Mouse (Mus musculus): ENCODE results near the gene 1600014C23Rik.

GRCm38 (mm10) chr17:45693812-45694565, 39.7 kb downstream of the 1600014C23Rik start:
- no peak for TF ChIP-seq HCFC1 (IDR thresholded peaks at IDR 0.05; ENCODE audit: borderline replicate concordance, insufficient read depth, low read length)
- TF ChIP-seq ZNF384 (IDR thresholded peaks at IDR 0.05; ENCODE audit: low read depth, low read length): no peak
- no peak for TF ChIP-seq MAFK (IDR thresholded peaks at IDR 0.05; ENCODE audit: insufficient read depth, low read depth, low read length)
- TF ChIP-seq ZC3H11A (IDR thresholded peaks at IDR 0.05; ENCODE audit: borderline replicate concordance, low read depth, low read length): no peak
